Mouse (Mus musculus) heart, adult 2 months (tissue): ENCODE data around the gene Lyrm9.

ENCODE experiments used
- CTCF ChIP-seq: fragments of 200-600 bp; IDR thresholded peaks from 2 replicates; pipeline ENCODE4 v1.8.1; 2022; ENCODE audit warnings: antibody characterized with exemption, mild to moderate bottlenecking, moderate library complexity
- EP300 ChIP-seq: fragments of 200-500 bp; IDR thresholded peaks from 2 replicates; pipeline ENCODE4 v1.6.1; 2011; ENCODE audit warnings: low read depth, low read length, control low read depth; ENCODE audit not compliant: insufficient read depth

DNA sequence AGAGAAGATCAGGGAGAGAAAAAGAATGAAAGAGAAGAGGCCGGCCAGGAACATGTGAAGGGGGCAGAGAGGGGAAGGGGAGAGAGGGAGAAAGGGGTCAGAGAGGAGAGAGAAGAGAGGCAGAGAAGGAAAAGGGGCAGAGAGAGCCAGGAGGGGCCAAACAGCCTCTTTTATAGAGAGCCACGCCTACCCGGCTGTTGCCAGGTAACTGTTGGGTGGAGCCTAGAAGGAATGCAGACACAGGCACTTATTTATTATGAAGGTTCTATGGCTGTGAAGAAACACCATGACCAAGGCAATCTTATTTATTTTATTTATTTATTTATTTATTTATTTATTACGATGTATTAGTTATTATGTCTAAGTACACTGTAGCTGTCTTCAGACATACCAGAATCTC is 44.5 kb downstream of the Lyrm9 start:
- no peak for TF ChIP-seq EP300
- TF ChIP-seq CTCF = no peak
